Mouse (Mus musculus) intestine, embryonic 15.5 days (tissue): ENCODE measurements around the gene Slc16a10. TPM values are rescaled to one million over a fixed set of nuclear protein-coding genes. Genes with fewer than 3 reads are reported as not detected.
A peak's percentile ranks its signal among the peaks of the same experiment; 100 is the strongest.

Experiments
- ATAC-seq: fragments of 200-750 bp; cut with Nextera tagmentation; 2 replicates; pipeline ENCODE4 v1.8.0; 2017; ENCODE audit warnings: moderate TSS enrichment, moderate library complexity
- H3K27ac ChIP-seq: fragments of 300-500 bp; sonication (generic); 2 replicates; pipeline ENCODE4 v1.5.1; 2015; ENCODE audit warnings: mild to moderate bottlenecking, inconsistent platforms
- H3K27me3 ChIP-seq: fragments of 300-500 bp; sonication (generic); replicated peaks from 2 replicates; pipeline ENCODE4 v1.6.1; 2015; ENCODE audit warnings: inconsistent platforms
- H3K36me3 ChIP-seq: fragments of 300-500 bp; sonication (generic); 2 replicates; pipeline ENCODE4 v1.6.1; 2015; ENCODE audit warnings: inconsistent platforms
- H3K4me1 ChIP-seq: fragments of 300-500 bp; sonication (generic); replicated peaks from 2 replicates; pipeline ENCODE4 v1.6.1; 2015; ENCODE audit warnings: inconsistent platforms
- H3K4me2 ChIP-seq: fragments of 300-500 bp; sonication (generic); replicated peaks from 2 replicates; pipeline ENCODE4 v1.6.1; 2015; ENCODE audit warnings: mild to moderate bottlenecking, inconsistent platforms
- H3K4me3 ChIP-seq: fragments of 300-500 bp; sonication (generic); replicated peaks from 2 replicates; pipeline ENCODE4 v1.5.1; 2015; ENCODE audit warnings: inconsistent platforms
- H3K9ac ChIP-seq: fragments of 300-500 bp; sonication (generic); 2 replicates; pipeline ENCODE4 v1.6.1; 2015; ENCODE audit warnings: inconsistent platforms
- H3K9me3 ChIP-seq: fragments of 300-500 bp; sonication (generic); 2 replicates; pipeline ENCODE4 v1.6.1; 2016; ENCODE audit warnings: inconsistent platforms
- WGBS: fragments of 180-500 bp; shearing (Covaris S2); methylation state at CpG from one replicate; pipeline ENCODE4 v1.1.7; 2015; 5-methylcytosine and 5-hydroxymethylcytosine counted together
- polyA plus RNA-seq: library from polyadenylated mRNA; unstranded; fragments of >200 nt; fragmentation: Nextera tagmentation; extraction: Ambion mirVana; gene quantifications from 2 replicates; pipeline ENCODE4 v1.2.1, GENCODE M21; 2015

The Slc16a10 gene
- polyA plus RNA-seq, 1 experiment from 2014 or later: 37.4 TPM

DNA sequence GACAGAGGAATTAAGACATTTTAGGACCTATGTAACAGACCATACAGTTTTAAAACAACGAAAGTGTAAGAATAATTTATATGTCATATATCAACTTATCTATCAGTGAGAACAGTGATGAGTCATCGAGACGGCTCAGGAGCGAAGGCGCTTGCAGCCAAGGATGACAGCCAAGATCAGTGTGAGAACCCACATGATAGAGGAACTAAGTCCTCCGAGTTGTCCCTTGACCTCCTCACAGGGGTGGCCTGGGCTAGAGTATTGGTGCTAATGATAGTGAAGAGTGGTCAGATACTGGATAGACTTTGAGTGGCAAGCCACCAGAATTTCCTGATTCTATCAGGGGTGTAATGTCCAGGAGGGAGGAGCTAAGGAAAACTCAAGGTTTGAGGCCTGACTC, 68.5 kb downstream of the Slc16a10 start:
- WGBS: 59% methylated on average over 6 of the region's 6 CpGs
- H3K4me3 ChIP-seq: no peak overlapping the region
- no peaks in the 10 kb centered on the region for H3K27me3 ChIP-seq
- H3K4me1 ChIP-seq: peaks cover 9% of the 10 kb centered on the region; the same call in 1 of the 2 replicates
- peak overlapping the region; percentile 14; the same call in 1 of the 2 replicates for H3K27ac ChIP-seq
- H3K9me3 ChIP-seq: no peaks in the 10 kb centered on the region
- H3K9ac ChIP-seq: no peak overlapping the region
- ATAC-seq: peak; percentile 53
- no peak overlapping the region for H3K4me2 ChIP-seq
- H3K36me3 ChIP-seq: no peaks in the 10 kb centered on the region

DNA sequence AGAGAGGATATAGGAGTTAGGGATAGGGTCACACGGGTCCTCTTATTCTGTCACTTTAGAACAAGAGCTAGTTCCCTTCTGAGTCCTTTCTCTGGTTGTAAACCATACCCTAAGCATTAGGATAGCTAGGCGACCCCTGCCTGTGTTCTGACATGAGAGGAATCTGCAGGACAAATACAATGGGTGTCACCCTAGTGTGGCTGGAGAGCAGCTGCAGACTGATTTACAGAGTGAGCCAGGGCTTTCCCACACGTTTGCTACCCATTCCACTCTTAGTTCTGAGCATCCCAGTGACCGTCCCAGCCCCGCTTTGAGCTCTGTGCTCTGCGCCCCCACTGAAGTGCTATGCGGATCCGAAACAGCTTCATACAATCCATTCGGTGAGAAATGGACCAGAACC, 71.4 kb downstream of the Slc16a10 start:
- H3K36me3 ChIP-seq: no peaks in the 10 kb centered on the region
- 72% methylated on average over 9 of the region's 9 CpGs for WGBS
- no peak overlapping the region for H3K9ac ChIP-seq
- no peak overlapping the region for H3K4me2 ChIP-seq
- no peaks in the 10 kb centered on the region for H3K9me3 ChIP-seq
- H3K4me1 ChIP-seq: 0 out of 2 replicates have a peak, but pooled peaks cover 4% of the 10 kb centered on the region
- no peaks in the 10 kb centered on the region for H3K27me3 ChIP-seq
- no peak overlapping the region for H3K4me3 ChIP-seq
- no peak overlapping the region for H3K27ac ChIP-seq
- ATAC-seq: no peak

DNA sequence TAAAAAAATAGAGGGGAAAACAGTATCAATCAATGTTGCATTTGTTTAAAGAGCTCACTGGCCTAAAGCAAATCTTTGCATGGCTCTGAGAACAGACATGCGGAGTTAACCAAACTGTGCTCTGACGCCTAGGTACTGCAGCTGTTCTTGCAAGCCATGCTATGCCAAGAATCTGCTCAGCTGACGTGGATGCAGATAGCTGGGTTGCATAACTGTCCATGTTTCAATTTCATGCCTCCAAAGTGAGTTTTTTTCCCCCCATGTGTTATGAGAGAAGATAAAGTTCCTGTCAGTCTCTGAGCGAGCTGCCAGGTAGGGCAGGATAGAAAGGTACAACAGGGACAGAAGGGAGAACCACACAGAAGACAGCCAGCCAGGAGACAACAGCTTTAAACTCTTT, 72.8 kb downstream of the Slc16a10 start:
- no peak for ATAC-seq
- H3K27ac ChIP-seq: peak overlapping the region; percentile 36; the same call in 1 of the 2 replicates
- no peaks in the 10 kb centered on the region for H3K27me3 ChIP-seq

GRCm38 (mm10) chr10:40068595-40068994, 73.5 kb downstream of the Slc16a10 start:
- ATAC-seq: no peak
- Histone ChIP-seq H3K4me2 (no peak overlapping the region), H3K27me3 (no peaks in the 10 kb centered on the region), H3K27ac (no peak overlapping the region), H3K9ac (no peak overlapping the region), H3K4me1 (0 out of 2 replicates have a peak, but pooled peaks cover 4% of the 10 kb centered on the region), H3K36me3 (no peaks in the 10 kb centered on the region), H3K9me3 (no peaks in the 10 kb centered on the region), H3K4me3 (no peak overlapping the region)
- WGBS: 62% methylated on average over 10 of the region's 10 CpGs

More for the DNA sequence above, 72.8 kb downstream of the Slc16a10 start:
- H3K4me2 ChIP-seq: no peak overlapping the region
- 44% methylated on average over 4 of the region's 4 CpGs for WGBS
- no peaks in the 10 kb centered on the region for H3K36me3 ChIP-seq
- H3K4me3 ChIP-seq: no peak overlapping the region
- H3K9ac ChIP-seq: no peak overlapping the region
- H3K9me3 ChIP-seq: no peaks in the 10 kb centered on the region
- H3K4me1 ChIP-seq: 0 out of 2 replicates have a peak, but pooled peaks cover 4% of the 10 kb centered on the region

GRCm38 (mm10) chr10:40067529-40067928, 74.5 kb downstream of the Slc16a10 start:
- H3K27ac ChIP-seq: no peak overlapping the region
- H3K9me3 ChIP-seq: no peaks in the 10 kb centered on the region
- no peak overlapping the region for H3K4me3 ChIP-seq
- H3K4me2 ChIP-seq: no peak overlapping the region
- H3K4me1 ChIP-seq: 0 out of 2 replicates have a peak, but pooled peaks cover 4% of the 10 kb centered on the region
- no peak for ATAC-seq
- H3K9ac ChIP-seq: no peak overlapping the region
- WGBS: 53% methylated on average over 1 of the region's 1 CpGs
- no peaks in the 10 kb centered on the region for H3K36me3 ChIP-seq
- no peaks in the 10 kb centered on the region for H3K27me3 ChIP-seq

GRCm38 (mm10) chr10:40067071-40067470, 75.0 kb downstream of the Slc16a10 start:
- Histone ChIP-seq H3K4me1 (0 out of 2 replicates have a peak, but pooled peaks cover 4% of the 10 kb centered on the region), H3K36me3 (no peaks in the 10 kb centered on the region)
- 44% methylated on average over 1 of the region's 1 CpGs for WGBS

GRCm38 (mm10) chr10:40065357-40065756, 76.7 kb downstream of the Slc16a10 start:
- no peak overlapping the region for H3K4me3 ChIP-seq
- no peak overlapping the region for H3K27ac ChIP-seq
- ATAC-seq: no peak
- no peaks in the 10 kb centered on the region for H3K27me3 ChIP-seq
- no peaks in the 10 kb centered on the region for H3K36me3 ChIP-seq
- H3K9me3 ChIP-seq: no peaks in the 10 kb centered on the region
- 0 out of 2 replicates have a peak, but pooled peaks cover 4% of the 10 kb centered on the region for H3K4me1 ChIP-seq
- no peak overlapping the region for H3K9ac ChIP-seq
- H3K4me2 ChIP-seq: no peak overlapping the region
- WGBS: 70% methylated on average over 3 of the region's 3 CpGs

More at GRCm38 (mm10) chr10:40067071-40067470, 75.0 kb downstream of the Slc16a10 start:
- Histone ChIP-seq H3K4me2 (no peak overlapping the region), H3K27me3 (no peaks in the 10 kb centered on the region), H3K4me3 (no peak overlapping the region), H3K27ac (no peak overlapping the region), H3K9me3 (no peaks in the 10 kb centered on the region), H3K9ac (no peak overlapping the region)
- no peak for ATAC-seq

- 23% methylated on average over 5 of the region's 5 CpGs for WGBS
- Histone ChIP-seq H3K4me1 (0 out of 2 replicates have a peak, but pooled peaks cover 5% of the 10 kb centered on the region), H3K36me3 (no peaks in the 10 kb centered on the region), H3K4me2 (no peak overlapping the region), H3K27ac (no peak overlapping the region), H3K4me3 (no peak overlapping the region), H3K27me3 (no peaks in the 10 kb centered on the region), H3K9ac (no peak overlapping the region), H3K9me3 (no peaks in the 10 kb centered on the region)
- peak; percentile 66; the same call in 1 of the 2 replicates for ATAC-seq
Observed at GRCm38 (mm10) chr10:40063291-40063890, 78.7 kb downstream of the Slc16a10 start.

DNA sequence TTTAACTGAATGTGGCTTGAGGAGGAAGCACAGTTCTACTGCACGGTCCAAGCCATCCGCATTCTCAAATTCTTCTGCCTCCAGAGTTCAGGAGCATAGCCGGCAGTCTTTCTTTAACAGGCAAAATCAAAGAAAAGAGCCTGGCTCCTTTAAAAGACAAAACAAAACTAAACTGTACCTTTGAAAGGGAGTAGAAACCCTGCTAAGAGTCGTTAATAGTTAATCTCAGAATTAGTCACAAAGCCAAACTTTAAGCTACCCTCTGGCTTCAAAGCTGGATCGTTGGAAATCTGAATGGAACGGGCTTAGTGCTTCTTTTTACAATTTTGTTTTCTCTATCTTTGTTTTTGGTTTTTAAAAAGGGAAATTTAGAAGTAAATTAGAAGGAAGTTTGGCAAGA, 79.2 kb downstream of the Slc16a10 start:
- H3K9ac ChIP-seq: no peak overlapping the region
- no peaks in the 10 kb centered on the region for H3K27me3 ChIP-seq
- no peak overlapping the region for H3K27ac ChIP-seq
- no peak overlapping the region for H3K4me3 ChIP-seq
- WGBS: 49% methylated on average over 6 of the region's 6 CpGs
- no peaks in the 10 kb centered on the region for H3K9me3 ChIP-seq
- ATAC-seq: no peak
- H3K4me2 ChIP-seq: no peak overlapping the region
- H3K4me1 ChIP-seq: 0 out of 2 replicates have a peak, but pooled peaks cover 5% of the 10 kb centered on the region
- no peaks in the 10 kb centered on the region for H3K36me3 ChIP-seq

DNA sequence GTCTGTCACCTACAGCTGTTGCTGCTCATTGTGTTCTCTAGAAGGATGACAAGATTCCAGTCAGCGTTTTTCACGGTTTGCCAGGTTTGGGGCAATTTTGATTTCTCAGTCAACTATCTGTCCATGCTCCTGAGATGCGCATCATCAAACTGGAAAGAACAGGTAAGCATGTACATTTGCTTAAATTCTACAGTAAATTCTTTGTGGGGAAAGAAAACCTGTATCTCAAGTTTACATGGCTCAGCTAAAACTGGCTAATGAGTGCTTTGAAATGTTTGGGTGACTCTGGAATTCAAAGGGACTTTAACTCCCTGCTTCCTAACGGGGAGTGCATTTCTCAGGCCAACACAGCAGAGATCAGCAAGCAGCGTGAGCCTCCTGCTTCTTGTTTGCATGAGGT, 80.1 kb downstream of the Slc16a10 start:
- Histone ChIP-seq H3K27me3 (no peaks in the 10 kb centered on the region), H3K4me1 (0 out of 2 replicates have a peak, but pooled peaks cover 5% of the 10 kb centered on the region), H3K4me2 (no peak overlapping the region), H3K36me3 (no peaks in the 10 kb centered on the region), H3K4me3 (no peak overlapping the region), H3K9ac (no peak overlapping the region), H3K9me3 (no peaks in the 10 kb centered on the region), H3K27ac (no peak overlapping the region)
- ATAC-seq: no peak
- WGBS: 84% methylated on average over 5 of the region's 5 CpGs

DNA sequence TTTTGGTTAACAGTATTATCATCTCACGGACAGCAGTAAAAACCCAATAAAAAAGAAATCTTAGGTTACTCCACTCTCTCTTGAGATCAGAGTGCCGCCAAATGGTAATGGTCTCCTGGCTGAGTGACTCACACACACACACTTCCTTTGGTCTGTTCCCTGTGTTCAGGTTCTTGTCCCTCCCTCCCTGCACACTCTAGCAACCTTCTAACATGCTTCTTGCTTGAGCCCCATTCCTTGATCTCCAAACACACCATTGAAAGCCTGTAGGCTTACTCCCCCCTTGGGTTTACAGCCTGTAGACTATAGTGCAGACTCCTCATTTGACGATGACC, 83.3 kb downstream of the Slc16a10 start:
- Histone ChIP-seq H3K27ac (peak overlapping the region; percentile 51; the same call in 1 of the 2 replicates), H3K9me3 (no peaks in the 10 kb centered on the region), H3K27me3 (no peaks in the 10 kb centered on the region), H3K36me3 (no peaks in the 10 kb centered on the region), H3K4me2 (no peak overlapping the region), H3K4me3 (no peak overlapping the region), H3K9ac (no peak overlapping the region), H3K4me1 (0 out of 2 replicates have a peak, but pooled peaks cover 5% of the 10 kb centered on the region)
- 61% methylated on average over 3 of the region's 3 CpGs for WGBS
- peak; percentile 61 for ATAC-seq

- Histone ChIP-seq H3K9ac (no peak overlapping the region), H3K4me2 (no peak overlapping the region), H3K27me3 (no peaks in the 10 kb centered on the region), H3K4me1 (peaks cover 5% of the 10 kb centered on the region; the same call in 1 of the 2 replicates), H3K4me3 (no peak overlapping the region), H3K27ac (0 out of 2 replicates have a peak overlapping the region, but pooled peaks have one; percentile 51), H3K9me3 (no peaks in the 10 kb centered on the region), H3K36me3 (no peaks in the 10 kb centered on the region)
- ATAC-seq: peak; percentile 53
- 56% methylated on average over 6 of the region's 6 CpGs for WGBS
Observed at GRCm38 (mm10) chr10:40058062-40058785, 83.8 kb downstream of the Slc16a10 start.
